Mouse (Mus musculus) adrenal gland, adult (tissue): ENCODE data around the gene Inhba.
A peak's percentile ranks its signal among the peaks of the same experiment; 100 is the strongest.

Experiments
- DNase-seq, 2 experiments: peaks; one replicate each; pipeline ENCODE4 v3.0.0; 2022 to 2023; ENCODE audit warnings: low spot score in 1 of 2; ENCODE audit not compliant: inconsistent age in 2 of 2

The Inhba gene

DNA sequence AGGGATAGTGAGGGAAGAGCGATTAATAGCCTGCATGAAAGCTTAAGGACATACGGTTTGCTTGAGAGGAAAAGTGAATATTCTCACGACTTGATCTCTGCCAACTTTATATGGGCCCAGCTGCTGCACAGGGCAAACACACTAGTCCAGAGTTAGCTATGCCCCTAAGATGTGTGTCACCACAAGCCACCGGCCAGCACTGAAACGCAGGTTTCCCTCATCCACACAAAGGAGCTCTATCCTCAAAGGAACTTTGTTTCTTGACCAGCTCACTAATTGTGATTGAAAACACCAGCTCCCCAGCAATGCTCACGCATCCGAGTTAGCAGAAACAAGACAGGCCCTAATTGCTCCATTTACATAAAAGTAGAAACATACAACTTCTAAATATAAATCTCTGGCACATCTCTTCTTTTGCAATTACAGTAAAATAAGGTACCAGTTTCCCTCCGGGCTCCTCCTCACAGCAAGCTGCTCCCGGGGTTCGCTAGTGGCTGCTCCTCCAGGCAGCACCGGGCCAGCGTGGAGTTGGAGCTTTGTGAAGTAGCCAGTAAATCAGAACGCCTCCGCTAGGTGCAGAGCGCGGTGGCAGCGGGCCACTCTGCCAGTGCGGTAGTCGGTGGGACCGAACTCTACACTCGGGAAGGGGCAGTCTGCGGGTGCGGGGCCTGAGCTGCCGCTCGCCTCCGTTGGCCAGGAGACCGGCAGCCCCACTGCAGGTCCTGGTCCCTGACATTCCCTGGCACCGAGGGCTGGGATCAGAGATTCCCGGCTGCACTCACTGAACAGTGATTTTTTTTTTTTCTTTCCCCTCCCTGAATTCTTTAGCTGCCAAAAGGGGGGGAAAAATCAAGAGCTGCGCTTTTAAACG is at the start of gene Inhba:
Gene Inhba (plus strand): TSS at position 480 of the 871 bp plus-strand sequence.
- DNase-seq: peak; percentile 42 to 83

- DNase-seq: no peak
Measured at GRCm38 (mm10) chr13:15976584-15976983, 35.1 kb upstream of the Inhba start.

DNA sequence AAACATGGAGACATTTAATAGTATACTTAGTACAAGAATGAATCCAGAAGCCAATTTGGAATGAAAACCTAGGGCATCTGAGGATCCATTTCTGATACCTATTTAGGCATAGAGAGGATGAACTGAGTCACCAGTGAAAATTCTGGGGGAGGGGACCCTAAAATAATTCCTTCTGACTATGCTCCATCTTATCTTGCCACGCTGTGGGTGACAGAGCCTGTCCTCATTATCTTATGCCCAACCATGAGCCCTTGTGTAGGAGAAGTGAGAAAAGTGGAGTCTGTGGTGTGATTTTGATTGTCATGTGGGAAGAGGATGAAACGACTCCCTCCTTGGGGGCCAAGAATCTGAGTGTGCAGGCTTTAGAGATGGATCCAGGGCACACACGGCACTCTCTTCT is 32.1 kb upstream of the Inhba start:
- no peak for DNase-seq

DNA sequence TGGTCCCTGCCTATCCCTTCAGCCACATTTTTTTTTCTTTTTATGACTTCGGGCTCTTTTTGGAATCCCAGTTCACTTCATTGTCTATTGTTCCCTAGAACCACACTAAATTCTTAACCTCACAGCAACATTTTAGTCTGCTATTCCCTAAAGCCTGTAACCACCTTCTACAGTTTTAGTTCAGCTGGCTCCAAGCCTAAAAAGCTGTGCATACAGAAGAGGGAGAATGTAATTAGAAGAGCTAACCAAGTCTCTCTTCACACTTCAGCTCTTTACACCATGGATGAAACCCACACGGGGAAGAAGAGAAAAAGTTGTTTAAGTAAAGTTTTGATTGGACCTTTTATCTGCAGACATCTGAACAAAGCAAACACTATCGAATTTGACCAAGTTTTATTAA is 29.6 kb upstream of the Inhba start:
- no peak for DNase-seq

DNA sequence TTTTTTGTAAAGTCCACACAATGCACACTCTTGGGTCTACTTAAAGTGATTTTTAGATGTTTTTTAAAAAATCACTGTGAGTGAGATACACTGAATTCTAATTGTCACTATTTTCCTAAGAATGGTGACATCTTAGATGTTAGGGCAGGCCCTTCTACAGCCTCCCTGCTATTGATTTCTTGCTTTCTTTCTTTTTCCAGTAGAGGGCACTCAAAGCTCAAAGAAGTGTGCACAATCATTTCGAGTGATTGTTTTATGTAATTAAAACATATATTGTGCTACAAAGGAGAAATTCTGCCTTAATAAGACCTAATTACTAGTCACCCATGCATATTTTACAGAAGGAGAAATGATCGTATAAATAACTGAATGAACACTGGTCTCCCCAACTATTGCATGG is 25.9 kb upstream of the Inhba start:
- no peak for DNase-seq

DNA sequence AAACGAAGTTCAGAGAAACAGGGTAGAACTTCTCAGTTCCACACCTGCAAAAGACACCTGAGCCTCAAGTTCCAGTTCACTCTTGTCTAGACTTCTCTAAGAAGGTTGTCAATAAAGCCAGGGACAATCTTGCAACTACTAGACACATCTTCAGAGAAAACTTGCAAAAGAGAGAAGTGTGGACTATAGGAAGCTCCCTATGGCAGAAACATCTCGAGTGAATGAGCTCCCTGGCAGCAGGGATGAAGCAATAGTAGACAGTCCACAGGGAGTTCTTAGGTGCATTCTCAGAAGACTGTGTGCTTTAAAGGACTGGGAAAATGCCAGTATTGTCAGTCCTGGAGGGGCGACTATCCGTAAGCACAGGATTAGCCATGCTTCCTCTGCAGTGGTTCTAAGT is 25.5 kb upstream of the Inhba start:
- no peak for DNase-seq

DNA sequence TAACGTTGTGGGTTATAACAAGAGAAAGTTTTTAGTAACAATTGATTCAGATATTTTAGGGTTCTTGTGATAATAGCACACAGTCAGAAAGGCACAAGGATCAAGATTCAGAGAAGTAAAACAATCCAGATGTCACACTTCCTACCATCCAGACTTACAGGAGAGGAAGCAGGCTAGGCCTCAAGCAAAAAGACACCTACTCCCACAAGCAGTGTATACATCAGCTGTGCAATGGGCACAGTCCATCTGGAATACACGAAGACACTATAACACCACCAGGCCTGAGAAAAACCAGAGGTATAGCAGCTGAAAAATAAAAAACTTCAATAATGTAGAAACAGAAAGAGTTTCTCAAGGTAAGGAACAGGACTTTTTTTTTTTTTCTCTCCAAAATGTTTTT is 16.3 kb upstream of the Inhba start:
- DNase-seq: no peak

DNA sequence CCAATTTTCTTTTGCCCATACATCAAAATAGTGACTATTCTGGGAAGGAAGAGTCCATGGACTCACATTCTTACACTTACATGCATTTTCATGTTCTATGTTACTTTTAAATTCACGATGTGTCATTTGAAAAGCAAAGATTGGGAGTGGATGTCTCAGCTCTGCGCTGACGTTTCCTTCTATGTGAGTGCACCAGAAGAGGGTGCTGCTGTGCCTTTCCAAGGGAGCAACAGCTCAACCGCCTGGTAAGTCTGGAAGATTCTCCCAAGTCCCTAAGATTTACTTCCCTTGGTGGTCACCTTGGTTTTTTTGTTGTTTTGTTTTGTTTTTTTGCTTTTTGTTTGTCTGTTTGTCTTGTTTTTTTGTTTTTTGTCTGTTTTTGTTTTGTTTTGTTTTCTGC is 6.1 kb upstream of the Inhba start:
- DNase-seq: peak; percentile 15 to 76

DNA sequence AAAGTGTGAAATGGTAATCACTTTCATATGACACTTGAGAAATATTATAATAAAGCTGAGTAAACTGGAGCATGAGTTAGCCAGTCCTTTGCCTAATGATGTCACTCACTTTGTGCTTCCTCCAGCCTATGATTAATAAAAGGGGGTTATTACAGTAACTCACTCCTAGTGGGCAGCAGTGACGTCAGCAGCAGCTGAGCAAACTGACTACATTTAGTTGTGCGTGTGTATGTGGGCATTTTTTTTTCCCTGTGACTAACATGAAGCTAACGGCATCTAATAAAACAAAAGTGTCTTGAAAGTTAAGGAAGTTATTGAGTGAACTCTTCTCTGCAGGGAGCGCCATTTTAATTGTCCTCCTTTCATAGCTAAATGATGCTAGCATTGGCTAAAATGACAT is 3.9 kb upstream of the Inhba start:
- DNase-seq: no peak

- DNase-seq: no peak
Measured at GRCm38 (mm10) chr13:16008348-16008747, 3.3 kb upstream of the Inhba start.

DNA sequence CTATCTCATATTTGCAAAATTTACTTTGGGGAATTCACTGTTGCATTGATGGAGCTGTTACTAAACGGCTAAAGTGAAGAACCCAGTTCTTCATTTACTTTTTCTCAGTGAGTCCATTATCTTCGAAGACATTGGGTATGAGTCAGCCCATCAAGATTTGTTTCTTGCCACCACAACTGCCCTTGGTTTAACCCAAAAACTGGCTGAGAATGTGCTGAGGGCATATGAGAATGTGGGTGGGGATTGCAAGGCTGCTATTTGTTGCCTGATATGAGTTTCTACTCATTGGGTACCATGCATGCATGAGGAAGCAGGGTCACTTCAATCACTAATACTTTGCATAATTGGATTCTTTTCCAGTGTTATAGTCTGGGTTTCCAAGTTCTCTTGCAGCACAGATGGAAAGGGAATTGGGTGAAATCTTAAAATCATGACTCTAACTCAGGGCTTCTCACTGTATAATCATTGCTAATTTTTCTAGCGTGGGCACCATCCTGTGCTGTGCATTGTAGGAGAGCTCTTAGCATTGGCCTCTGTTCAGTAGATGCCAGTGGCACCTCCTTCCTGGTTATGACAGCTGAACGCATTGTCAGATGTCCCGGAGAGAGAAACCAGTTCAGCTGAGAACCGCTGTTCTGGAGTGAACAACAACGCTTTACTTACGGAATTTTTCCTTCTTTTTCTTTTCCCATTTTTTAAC is 1.7 kb upstream of the Inhba start:
- DNase-seq: no peak

GRCm38 (mm10) chr13:16010586-16010985 is 1.1 kb upstream of the Inhba start:
- no peak for DNase-seq

DNA sequence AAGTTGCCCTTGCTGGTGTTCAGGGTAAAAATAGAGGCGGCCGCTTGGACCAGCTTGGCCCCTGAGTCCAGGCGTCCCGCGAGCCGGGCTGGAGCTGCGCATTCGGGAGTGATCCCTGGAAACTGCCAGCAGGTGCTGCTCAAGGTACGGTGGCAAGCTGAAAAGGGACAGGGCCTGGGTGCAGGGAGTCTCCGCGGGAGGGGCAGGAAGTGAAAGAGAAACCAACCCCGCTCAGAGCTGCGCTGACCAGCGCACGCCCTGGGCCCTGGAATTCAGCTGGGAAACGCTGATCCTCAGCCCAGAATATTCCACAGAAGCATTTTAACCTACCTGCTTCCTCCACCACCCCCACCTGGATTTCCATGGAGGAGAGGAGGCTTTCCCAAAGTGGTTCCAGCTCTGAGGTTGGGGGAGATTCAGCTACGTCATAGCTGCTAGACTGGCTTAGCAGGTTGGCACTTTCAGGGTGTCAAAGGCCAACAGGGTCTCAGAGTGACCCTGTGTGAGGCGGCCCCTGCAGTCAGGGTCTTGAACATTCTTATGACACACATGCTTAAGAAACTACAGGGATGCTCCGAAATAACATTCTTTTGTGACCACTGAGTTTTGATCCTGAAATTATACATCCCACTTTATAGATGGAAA is 714 bp downstream of the Inhba start:
- peak; percentile 82 to 94 for DNase-seq

GRCm38 (mm10) chr13:16014166-16014565 is 2.5 kb downstream of the Inhba start:
- no peak for DNase-seq

GRCm38 (mm10) chr13:16016506-16016905 is 4.9 kb downstream of the Inhba start:
- DNase-seq: no peak

- DNase-seq: peak in 1 of 2 experiments; percentile 57
Measured at GRCm38 (mm10) chr13:16017338-16017737, 5.7 kb downstream of the Inhba start.

DNA sequence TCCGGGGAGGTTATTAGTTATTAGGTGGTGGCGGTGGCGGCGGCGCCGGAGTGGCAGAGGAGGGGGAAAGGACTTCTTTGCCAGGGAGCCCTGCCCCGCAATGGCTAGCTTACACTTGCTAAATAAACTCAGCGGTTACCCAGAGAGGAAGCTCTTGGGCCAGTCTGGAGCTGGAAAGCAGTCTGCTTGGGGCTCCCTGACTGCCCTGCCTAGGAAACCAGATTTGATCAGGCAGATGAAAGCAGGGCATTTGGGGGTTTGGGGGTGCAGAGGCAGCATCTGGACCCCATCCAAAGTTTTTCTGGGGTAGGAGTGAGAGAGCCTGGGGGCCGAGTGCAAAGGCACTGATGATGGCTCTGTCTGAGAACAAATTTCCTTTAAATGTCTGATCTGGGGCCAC is 6.1 kb downstream of the Inhba start:
- DNase-seq: peak in 1 of 2 experiments; percentile 43

DNA sequence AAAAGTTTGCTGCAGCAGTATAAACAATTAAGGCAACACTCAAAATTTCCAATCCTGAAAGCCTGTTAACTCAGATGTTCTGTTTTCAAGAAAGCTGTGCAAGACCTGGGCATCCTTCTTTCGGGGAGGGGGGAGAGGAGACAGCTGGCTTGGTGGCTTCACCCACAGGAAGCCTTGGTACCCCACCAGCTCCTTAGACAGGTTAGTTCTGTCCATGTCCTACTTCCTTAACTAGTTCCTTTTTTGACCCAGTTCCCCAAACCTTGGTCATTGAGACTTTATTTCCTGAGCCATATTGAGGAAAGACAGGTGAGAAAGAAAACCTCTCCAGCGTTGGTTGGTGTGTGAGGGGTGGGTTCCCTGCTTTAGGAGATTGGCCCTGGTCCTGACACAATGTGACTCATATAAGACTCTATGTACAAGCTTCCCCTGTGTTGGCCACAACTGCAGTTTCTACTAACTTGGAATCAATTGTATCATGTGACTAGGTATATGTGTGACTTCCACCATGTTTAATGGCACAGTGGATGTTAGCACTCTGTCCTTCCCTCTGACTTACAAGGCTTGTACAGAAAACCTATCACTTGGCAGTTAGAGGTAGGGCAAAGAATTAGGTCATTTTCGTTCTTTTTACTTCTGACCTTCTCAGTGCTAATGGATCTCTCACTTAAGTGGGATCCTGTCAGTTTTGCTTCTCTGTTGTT is 7.3 kb downstream of the Inhba start:
- no peak for DNase-seq

DNA sequence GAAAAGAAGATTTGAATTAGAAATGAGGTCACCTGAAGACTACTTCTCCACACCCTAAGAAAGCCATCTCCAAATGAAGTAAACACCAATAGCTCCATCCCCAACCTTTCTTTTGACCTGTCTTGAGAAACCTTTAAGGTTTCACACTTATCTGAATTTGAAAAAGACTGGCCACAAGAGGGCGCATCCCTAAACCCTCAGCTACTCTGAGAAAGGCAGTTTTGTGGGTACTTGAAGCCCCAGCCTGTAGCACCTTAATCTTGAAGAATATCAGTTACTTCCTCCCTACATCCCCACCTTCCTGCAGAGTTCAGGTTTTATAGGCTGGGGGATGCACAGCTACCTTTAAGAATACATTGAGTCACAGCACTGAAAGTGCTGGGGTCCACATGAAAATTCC is 9.0 kb downstream of the Inhba start:
- peak in 1 of 2 experiments; percentile 78 for DNase-seq

DNA sequence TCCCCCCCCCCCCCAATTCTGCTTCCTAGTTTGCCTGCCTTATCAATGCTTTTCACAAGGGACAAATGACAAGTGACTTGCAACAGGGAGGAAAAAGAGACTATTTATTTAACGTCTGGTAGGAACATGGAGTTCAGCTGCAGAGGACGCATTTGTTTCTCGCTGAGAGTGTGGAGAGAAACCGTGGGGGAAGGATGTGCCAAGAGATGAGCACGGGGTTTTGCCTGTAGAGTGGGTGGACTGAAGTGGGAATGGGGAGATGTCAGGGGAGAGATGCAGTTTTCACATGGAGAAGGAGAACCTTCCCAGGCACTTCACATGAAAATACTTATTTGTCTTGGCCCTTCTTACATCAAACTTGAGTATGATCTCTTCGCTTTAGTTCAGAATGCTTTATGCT is 9.5 kb downstream of the Inhba start:
- no peak for DNase-seq

- no peak for DNase-seq
Measured at GRCm38 (mm10) chr13:16021849-16022248, 10.2 kb downstream of the Inhba start.
